Mouse (Mus musculus) forelimb bud, embryonic 11.5 days (tissue): ENCODE measurements around the gene Dcaf17.

ENCODE experiments used
- DNase-seq: peaks from one replicate; pipeline ENCODE4 v3.0.0-alpha.2; 2012; ENCODE audit warnings: low read depth, low spot score

The Dcaf17 gene

DNA sequence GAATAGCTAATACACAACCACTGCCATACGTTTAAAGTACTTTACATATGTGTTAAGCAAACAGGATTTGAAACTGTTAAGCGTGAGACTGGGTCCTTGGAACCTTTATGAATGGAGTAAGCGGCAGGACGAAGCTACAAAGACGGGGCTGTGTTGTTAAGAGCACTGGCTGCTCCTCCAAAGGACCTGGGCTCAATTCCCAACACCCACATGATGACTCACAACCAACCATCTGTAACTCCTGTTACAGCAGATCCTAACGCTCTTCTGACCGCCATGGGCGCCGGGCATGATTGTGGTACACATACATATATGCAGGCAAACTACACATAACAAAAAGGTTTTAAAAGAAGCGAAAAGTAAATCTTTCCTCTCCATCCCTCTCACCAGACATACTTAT is 65.7 kb downstream of the Dcaf17 start:
- no peak for DNase-seq

DNA sequence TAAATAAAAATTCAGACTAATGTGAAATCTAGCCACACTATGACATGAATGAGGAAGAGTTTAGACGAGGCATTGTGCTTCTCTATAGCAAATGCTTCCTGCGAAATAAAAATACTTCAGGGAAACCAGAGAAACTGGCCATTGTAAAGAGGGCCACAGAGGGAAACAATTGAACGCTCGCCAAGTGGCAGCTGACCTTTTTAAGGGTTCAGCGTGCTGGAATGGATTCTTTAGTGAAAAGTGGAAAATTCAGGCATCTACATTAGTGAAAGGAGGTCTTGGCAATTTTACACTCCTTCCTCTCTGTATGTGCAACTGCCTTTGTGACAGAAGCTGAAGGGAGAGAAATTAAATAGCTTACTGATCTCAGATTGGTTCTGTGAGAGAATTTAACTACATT is 66.3 kb downstream of the Dcaf17 start:
- no peak for DNase-seq

DNA sequence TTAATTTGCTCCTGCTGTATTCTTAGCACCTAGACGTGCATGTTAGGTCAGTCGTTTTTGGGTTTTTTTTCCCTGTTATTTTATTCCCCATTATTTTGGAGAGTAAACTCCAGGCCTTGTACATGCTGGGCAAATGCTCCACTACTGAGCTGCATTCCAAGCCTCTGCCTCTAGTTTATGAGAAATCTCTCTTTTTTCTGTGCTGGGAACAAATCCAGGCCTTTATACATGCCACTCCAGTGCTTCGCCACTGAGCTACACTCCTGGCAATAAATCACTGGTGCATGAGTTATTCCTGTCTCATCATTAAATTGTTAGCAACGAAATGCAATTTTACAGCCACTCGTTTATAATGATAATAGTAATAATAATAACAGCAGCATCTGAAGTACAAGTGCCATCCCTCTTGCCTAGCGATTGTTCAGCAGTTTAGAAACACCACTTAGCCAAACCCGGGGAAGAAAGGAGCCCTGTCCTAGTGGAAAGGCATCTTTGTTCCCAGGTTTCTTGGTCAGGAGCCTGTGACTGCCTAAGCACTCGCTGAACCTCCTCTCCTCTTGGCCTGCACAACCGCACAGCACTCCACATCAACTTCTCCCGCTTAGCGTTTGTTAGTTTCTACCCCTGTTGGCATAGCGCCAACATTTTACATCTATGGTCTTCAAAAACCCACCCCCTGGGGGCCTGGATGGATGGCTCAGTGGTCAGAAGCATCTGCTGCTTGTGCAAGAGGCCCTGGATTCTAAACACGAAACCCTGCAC is 67.3 kb downstream of the Dcaf17 start:
- no peak for DNase-seq

DNA sequence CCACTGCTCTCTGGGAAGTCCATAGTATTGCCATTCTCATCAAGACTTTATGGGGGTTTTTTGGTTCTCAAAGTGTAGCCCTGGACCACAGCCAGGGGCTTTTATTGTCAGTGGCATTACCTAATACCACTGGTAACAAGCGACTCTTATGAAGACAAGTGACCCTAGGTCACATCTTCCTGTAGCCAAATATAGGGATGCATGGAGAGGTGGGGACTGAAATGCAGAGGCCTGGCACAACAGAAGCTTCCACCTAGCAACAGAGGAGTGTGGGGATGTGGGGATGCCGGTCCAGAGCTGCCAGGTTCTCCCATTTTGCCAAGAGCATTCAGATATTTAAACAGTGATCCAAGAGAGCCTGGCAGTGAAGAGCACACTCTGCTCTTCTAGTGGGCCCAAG is 68.5 kb downstream of the Dcaf17 start:
- DNase-seq = no peak

DNA sequence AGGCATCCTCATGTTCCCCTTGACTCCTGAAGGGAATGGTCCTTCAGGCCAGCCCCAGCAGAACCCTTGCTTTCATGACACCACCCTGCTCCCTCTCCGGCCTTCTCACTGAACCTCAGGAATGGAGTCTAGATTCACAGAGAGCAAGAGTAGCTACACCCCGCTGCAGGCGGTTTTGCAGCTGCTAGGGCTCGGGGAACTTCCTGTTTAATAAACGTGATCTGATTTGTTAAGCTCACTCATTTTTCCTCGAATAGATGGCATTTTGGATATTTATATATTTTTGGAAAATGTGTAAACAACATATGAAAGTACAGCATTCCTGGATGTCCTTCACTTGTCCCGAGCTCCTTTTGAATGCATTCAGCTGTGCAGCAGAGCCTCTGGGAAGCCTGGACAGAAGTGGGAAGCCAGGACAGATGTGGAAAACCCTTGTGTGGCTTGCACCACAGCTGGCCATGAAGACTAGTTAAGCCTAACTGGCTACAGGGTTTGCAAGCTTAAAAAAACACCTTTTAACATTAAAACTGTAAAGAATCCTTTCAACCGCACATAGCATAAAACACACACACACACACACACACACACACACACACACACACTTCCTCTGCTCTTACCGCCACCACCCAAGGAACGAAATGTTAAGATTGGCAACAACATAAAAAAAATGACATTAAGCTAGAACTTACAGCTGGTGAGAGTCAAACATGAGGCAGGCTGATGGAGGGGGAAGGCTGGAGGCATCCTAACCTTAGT is 72.8 kb downstream of the Dcaf17 start:
- no peak for DNase-seq

DNA sequence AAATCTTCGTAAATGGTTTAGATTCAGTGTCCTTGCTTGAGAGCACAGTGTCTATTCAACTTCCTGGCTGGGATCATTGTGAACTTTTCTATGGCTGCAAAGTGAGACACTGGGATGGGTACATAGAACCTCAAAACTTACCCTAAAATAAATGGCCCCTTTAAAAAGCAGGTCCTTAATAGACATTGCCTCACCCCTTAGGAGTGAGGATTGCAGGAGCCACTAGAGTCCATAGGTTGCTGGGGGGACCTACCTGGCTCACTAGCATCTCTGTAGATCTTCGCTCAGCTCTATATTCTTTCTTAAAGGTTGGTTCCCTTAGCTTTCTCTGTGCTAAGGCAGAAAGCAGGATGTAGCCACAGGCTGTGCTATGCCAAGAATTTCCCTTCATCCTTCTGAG is 75.2 kb downstream of the Dcaf17 start:
- no peak for DNase-seq

DNA sequence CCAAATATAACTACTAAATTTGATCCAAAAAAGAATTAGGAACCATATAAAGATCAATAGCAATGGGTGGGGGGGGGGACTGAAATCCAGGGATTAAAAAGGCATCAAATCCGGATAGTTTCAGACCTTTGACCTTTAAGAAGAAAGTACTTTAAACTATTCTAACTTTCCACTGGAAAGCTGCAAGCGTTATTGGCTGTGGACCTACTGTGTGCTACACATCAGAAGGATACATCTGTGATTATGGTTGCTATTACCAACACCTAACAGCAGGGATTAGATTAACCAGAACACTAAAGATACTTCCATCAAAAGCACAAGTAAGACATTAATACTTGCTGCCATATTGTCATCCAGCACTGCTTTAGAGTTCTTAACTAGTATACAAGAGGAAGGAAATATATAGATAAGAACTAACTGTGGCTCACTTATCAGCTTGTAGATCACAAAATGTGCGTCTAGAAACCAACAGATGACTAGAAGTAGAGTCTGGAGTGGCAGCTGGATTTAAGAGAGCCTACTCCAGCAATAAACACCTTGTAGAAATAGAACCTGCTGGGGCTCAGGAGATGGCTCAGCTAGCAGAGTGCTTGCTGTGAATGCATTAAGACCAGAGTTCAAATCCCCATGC is 76.9 kb downstream of the Dcaf17 start:
- no peak for DNase-seq

DNA sequence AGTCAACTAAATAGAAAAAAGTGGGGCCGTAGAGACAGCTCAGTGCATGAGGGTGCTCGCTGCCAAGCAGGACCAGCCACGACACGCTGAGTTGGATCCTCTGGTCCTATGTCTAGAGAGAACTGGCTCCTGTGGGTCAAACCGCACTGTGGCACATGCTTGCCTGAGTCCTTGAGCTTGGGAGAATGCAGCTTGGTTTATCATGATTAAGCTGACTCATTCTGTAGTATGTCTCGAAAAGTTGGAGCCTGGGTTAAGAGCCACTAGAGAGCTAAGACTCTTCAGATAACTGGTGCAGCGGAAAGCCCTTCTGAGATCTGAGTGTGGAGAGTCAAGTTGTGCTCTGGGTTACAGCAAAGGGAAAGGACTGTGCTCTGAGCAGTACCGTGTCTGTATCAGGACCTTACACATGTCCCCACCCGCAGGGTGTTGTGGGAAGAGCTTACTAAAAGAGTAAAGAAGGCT is 78.9 kb downstream of the Dcaf17 start:
- DNase-seq = no peak

DNA sequence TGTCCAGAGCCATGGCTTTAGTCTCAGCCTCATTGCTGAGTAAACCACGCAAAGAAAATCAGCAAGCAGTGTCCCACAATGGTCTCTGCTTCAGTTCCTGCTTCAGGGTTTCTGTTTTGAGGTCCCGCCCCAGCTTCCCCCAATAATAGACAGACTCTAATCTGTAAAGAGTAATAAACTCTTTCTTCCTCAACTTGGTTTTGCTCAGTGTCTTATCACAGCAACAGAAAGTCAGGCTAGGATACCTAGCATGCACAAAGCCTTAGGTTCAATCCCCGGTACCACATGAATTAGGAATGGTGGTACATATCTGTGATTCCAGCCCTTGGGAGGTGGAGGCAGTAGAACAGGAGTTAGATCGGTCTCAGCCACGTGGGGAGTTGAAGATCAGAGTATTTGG is 79.7 kb downstream of the Dcaf17 start:
- no peak for DNase-seq

DNA sequence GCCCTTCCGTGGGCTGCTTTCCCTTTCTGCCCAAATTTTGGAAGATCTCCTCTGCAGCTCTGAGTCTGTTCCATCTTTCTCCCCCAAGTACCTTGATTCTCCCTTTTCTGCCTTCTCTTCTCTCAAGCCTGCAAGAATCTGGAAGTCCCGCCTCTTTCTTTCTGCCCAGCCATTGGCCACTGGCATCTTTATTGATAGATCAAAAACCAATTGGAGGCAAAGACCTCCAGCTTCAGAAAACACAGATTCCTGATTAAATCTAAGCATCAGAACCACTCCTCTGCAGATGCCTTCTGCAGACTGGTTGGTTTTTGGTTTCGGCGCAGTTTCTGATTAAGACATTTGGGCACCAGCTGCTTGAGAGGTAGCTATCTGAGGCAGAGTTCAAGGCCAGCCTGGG is 85.5 kb downstream of the Dcaf17 start:
- DNase-seq = no peak

DNA sequence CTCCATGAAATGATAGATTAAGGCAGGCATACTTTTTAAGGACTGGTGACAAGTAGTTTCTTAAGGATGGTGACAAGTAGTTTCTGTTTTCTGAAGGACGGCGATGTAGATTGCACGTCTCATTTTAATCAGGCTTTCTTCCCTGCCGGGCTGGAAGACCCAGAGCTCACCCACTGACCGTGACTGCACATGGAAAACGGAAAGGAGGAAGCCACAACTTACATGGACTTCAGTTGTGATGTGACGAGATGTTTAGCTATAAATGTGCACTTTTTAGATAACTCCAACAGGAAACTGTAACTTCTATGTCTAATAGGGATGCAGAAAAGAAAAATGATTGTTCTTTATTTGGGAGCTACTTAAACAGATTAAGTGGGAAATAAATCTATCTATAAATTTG is 87.3 kb downstream of the Dcaf17 start:
- DNase-seq = no peak

DNA sequence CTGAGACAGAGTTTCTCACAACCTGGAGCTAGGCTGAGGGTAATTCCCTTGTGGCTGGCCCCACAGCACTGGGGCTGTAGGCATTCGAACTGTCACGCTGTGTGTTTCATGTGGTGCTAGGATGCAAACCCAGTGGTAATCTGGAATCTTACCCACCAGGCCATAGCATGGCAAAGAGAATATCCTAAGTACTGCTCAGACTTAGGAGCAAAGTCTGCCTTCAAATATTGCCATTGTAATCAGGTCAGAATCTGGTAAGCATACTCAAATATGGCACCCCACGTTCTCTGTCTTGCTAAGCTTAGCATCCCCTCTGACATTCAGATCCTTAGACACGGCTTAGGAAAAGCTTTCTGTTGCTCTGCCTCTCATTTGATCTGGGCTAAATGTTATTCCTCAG is 90.7 kb downstream of the Dcaf17 start:
- no peak for DNase-seq

DNA sequence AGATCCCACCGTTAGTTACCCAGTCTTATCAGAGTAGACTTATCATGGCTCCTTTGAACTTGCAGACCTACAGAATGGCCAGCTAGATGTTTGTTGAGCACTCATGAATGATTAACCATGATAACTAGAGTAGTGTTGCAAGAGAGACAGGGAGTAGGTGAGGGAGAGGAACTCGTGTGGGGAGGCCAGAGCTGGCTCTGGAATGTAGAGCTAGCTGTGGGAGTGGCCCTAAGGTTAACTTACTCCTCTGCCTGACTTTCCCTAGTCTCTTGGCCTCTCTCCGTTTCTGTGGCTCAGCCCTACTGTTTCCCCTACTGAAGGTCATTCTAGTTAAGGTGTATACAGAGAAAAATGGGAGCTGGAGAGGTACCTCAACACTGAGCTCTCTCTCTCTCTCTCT is 91.1 kb downstream of the Dcaf17 start:
- no peak for DNase-seq

DNA sequence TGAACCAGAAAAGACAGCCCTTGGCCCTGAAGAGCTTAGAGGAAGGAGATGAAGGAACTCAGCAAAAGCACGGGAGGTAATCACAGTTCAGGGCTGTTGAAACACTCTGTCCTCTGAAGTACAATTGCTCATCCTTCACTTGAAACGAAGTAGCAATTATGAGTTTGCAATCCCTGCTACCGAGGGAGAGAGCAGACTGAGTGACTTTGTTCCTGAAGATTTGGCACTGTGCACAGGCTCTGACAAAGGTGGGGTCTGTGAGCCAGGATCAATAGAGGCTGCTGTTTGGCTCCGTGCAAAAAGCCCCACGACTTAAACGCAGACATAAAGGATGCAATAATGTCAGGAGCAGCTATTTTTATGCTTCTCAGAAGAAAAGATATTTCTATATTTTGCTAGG is 92.7 kb downstream of the Dcaf17 start:
- no peak for DNase-seq
